Mouse (Mus musculus): Measurements from ENCODE around the gene Rapgef5.

The Rapgef5 gene

DNA sequence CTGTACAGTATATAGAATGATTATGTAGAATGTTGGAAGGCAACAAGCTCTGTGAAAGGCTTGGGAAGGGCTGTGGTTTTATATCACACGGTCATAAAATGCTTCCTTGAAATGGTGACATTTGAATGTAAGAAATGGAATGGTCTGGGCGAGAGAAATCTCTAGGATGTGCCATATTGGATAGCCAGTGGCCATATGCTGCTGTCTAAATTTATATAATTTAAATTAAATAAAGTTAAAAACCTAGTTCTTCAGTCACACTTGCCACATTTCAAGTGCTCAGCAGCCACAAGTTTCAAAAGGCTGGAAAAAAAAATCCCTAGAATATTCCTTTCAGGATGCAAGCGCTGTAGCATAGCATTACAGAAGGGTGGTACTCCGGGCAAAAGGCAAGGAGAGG, 14.8 kb downstream of the Rapgef5 start:
- no peak for DNase-seq

DNA sequence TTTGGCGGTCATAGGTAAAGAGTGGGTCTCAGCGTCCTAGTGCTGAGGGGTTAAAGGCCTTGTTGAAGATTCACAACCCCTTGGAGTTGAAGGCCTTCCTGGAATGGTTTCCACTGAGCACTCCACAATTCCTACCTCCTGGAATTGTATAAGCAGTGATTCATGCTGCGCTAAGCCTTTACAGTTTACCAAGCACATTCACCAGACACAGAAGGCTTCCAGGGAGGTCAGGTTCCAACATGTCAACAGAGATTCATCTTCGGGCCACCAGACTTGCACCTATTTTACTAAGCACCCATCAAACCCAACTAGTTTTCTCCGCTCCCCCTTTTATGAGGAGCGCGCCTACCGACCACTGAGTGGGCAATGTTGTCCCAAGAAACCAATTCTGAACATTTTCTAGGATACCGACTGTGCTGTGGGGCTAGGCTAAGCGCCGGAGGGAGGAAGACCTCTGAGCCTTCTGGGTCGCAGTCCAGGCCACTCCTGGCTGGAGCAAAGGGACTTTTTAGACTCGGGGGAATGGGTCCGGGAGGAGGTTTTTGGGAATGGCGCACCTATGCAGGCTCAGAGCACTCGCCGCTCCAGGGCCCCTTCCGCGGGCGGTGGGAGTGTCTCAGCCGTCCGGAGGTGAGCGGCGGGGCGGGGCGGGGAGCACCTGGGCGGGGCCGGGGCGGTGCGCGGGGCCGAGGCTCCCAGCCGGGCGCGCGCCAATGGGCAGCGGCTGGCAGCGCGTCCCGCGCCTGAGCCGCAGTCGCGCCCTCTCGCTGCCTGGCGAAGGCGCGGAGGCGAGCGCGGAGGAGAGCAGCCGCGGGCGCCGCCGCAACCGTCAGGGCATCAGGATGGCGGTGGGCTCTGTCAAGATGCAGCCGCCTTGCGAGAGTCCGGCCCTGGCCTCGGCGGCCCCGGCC, 17.2 kb downstream of the Rapgef5 start:
- DNase-seq = no peak

DNA sequence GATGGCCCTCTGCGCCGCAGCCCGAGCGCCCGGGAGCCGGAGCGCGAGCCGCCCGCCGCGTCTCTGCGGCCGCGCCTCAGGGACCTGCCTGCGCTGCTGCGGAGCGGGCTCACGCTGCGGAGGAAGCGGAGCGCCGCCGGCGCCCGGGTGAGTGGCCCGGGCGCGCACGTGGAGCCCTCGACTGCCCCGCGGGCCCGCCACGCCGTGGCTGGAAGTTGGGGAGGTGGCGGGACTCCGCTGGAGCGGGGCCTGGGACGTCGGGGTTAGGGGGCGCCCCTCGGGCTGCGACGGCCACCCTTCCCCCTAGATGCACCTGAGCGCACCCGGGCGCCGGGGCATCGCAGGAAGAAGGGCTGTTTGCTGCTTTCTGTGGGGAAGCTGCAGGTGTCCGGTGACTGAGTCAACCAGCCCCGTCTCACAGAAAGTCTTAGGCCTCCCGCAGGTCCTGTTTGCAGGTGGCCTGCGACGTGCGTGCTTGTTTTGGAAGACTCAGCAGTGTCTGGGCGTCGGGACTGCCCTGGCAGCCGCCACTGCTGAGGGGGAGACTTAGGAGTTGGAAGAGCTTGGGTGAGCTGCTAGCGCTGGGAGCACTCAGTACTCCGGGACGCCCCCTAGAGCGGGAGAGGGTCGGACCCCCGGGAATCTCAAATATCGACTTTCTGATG, 17.9 kb downstream of the Rapgef5 start:
- peak; percentile 55 for DNase-seq

DNA sequence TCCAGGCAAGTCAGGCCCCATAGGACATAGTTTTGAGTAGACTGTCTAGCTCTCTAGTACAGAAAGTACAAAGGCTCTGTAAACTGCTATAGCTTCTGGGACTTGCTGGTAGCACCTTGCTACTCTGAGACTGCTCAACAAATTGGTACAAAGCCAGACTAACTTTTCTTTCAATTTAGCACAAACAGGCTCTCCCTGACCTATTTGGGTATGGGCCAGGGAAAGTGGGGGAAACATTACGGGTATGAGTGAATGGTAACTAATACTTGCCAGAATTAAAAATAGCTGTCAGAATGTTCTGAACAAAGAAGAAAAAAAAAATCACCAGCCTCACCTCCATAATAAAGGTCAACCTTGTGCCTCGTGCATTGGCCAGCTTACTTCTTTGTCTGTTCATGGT, 24.1 kb downstream of the Rapgef5 start:
- DNase-seq = no peak

DNA sequence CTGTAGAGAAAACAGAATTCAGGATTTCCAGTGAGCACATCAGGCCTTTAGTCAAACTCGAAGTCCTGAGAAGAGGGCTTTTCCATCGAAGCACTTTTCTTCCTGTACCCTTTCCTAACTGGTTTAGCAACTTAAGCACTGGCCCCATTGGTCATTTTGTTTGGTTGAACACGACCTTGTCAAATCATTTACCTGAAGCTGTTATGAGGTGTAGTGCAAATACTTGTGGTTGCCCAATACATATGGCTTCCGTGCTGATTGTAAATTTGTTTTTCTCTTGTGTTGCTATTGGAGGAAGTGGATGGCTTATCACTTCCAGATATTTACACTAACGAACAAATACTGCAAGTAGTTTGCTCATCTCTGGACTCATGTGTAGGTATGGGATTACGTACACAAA, 29.0 kb downstream of the Rapgef5 start:
- DNase-seq = no peak

DNA sequence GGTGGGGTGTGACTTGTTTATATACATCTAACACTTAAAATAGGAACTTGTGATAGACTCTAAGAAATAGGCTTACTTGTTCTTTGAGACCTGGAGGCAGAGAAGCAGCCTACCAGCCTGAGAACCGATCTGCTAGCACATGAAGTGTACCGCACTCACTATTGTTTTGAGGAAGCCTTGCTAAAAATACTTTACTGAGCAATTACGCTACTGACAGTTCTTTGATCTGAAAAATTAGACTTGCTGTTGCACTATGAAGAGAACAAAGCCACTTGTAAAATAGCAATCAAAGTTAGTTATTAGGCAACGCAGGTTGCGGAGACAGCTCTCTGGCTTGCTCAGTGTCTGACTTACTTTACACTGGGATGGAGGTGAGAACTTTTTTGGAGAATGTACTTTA, 37.1 kb downstream of the Rapgef5 start:
- no peak for DNase-seq

DNA sequence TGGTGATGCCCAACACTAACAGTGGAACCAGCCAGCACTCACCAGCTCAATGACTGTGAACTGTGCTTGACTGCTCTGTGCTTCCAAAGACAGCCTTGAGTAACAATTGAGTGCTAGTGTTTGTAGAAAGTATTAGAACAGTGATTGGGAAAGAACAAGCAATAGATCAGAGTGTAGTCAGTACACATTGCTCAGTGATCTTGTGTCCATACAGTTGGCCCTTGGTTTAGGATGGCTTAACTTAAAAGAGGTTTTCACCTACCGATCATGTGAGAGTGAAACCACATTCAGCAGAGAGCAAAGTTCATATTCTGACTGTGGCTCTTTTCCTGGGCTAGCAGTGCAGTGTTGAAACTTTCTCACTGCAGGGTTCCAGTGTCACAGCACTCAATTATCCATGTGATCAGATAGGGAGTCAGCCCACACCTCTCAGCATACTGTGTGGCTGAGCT, 38.4 kb downstream of the Rapgef5 start:
- no peak for DNase-seq

DNA sequence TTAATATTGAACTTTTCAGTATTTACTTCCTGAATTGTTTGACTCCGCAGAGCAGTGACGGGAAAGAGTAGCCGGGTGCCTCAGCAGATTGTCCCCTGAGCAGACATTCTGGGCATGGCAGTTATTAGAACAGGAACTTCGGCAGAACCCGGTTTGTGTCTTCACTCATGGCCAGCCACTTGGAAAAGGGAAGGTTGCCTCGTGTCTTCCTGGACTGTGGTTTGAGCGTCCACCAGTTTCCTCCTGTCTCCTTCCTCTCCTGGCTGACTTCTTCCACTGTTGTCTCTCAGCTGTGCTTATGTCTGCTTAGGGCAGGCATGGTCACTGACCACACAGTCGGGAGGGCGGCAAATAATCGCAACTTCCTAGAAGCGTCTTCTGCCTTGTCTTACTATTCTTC, 44.2 kb downstream of the Rapgef5 start:
- peak; percentile 86 for DNase-seq

DNA sequence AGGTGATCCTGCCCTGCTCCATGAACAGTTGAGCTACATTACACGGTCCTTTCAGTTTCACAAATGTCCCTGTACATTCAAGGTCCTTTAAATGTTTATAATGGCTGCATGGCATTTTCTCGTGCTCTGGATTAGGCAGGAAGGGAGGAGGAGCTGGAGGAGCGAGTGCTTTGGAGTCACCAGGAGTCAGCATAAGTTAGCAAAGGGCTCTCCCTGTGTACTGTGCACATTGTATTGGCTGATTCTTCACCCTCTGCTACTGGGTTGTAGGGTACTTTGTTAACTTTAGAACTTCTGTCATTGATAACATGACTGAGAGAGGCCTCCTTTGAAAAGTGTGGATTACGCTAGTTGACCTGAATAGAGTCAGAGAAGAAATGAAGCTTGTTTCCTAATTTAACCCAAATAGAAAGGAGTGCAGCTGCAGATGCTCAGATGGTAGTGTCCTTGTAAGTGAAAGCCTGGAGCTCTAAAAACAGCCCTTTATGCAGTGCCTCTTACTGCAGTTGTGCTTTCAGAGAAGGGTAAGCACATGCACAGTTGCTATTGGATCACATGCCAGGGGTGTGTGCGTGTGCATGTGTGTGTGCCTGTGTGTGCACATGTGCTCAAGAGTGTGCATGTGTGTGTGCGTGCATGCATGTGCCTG, 45.3 kb downstream of the Rapgef5 start:
- peak; percentile 15 for DNase-seq

DNA sequence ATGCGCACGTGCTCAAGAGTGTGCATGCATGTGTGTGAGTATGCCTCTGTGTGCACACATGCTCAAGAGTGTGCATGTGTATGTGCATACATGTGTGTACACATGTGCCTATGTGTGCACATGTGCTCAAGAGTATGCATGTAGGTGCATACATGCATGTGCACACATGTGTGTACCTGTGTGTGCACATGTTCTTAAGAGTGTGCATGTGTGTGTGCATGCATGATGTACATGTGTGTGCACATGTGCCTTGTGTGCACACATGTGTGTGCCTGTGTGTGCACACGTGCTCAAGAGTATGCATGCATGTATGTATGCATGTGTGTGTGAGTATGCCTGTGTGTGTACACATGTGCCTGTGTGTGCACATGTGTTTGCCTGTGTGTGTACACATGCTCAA, 45.8 kb downstream of the Rapgef5 start:
- DNase-seq = no peak

DNA sequence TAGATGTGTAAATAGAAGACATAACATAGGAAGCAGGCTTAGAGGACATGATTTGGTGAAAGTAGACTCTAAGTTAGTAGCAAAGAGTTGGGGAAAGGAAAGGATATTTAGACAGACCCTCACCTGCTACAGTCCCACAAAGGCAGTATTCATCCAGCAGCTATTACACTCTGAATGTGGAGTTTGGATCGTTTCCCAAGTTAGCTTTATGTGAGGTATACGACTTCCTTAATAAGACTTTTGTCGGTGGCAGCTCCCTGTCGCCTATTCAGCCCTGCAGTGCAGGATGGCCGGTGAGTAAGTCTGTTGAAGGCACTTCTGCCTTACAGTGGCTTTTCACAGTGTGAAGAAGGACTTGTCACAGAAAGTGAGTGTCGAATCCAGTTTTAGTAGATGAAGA, 47.6 kb downstream of the Rapgef5 start:
- DNase-seq = no peak

DNA sequence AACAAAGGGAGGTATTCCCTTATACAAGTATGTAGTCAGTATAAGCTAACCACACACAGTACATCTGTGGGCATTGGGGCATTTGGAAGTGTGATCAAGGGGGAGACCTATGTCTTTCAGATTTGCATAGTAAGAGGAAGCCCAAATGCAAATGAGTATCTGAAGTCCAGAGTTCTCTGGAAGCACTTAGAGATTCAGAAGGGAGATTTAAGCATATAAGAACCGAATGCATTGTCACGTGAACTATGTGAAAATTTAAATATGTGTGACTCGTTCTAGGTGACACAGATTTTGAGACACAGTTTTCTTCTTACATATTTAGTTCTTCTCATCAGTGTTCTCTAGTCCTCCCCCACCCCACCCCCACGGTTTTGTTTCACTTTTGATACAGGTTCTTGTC, 50.0 kb downstream of the Rapgef5 start:
- DNase-seq = no peak

DNA sequence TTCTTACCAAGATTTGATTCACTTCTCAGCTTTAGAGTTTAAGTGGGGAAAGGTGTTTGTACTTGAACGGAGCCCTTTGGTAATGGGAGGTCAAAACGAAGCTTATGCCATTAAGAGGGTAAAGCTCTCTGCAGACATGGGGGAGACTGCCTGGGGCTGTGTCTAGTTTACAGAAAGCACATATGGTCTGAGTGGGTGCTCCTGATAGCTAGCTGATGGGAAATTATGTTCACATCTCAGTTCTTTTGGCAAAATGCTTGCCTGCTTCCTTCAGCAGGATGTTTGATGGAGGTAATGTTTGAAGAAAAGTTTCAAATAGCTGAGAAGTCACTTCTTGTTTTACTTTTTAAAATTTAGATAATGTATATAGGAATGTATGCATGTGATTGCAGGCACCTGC, 53.4 kb downstream of the Rapgef5 start:
- DNase-seq = no peak

DNA sequence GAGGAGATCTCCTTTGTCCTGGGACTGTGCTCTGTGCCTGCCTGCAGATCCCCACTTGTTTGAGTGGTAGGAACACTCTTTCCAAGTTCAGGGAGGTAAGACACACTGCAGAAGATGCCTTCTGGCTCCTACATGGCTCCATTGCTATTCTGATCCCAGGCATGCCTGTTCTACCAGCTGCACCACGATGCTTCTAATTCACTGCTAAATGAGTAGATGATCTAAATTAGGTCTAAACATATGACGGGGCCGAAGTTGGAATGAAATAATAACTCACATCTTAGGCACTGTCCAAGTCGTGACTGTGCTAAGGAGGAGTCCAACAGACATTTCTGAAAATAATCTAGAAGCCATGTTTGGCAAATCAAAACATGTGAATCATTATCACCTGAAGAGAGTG, 68.0 kb downstream of the Rapgef5 start:
- DNase-seq = peak; percentile 44

DNA sequence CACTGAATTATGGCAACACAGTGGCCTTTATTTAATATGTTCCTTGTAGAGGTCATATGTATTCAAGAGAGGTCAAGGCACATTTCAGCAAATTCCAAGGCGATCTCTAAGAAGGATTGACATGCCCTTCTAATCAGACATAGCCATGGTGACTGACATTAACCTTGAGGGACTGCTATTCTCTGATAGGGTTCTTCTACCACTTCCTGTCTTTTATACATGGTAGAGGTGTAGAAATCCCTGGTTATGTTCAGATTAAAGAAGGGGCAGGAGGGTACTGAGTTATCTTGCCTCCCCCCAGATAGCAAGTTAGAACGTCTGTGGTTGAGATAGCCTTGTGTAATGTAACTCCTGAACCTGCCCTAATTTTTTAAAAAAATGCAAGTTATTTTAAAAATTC, 69.1 kb downstream of the Rapgef5 start:
- no peak for DNase-seq

DNA sequence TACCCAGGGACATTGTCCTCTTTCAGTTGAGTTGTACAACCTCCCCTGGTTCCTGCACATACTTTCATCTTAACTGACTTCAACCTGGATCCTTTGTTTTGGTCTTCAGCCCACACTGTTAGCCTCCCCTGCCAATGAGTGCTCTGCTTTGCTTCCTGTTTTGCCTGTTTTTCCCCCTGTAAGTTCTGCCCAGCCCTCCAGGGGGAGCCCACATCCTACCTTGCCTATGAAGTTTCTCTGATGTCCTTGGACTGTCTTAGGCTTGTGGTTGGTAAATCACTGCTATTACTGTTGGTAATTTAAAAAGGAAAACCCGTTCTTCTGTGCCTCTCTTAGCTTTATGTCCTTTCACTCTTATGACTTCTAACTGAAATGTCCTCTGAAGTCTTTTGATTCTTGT, 69.8 kb downstream of the Rapgef5 start:
- peak; percentile 67 for DNase-seq

DNA sequence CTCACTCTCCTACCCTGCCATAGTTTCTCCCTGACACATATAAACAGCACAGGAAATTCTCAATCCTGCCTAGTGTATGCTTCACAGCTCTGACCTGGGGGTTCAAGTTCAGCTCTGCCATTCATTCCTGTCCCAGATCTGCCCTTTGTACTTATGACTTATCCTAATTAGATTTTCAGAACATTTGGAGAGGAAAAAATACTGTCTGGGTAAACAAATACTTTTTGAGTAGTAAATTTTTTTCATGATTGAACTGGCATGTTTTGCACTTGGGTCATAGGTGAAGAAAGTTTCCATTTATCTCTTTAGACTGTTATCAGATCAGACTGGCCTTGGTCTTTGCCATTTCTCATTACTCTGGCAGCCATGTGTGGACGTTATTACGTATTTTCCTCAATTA, 72.9 kb downstream of the Rapgef5 start:
- DNase-seq = no peak

DNA sequence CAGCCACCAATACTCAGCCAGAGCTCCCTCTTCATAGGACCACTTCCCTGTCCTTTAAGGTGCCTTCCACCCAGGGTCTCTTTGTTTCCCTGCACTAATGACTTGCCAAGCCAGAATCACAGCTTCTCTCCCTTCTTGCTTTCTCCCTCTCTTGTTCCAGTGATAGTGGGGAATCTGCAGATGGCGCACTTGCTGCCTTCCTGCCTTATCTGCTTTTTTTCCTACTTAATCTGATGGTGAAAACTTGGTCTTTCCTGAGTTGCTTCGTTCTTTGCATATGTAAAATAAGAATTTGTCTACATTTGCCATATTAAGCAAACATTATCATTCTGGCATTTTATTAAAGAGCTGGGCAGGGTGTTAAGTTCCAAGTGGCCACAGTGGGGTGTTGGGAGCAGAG, 75.7 kb downstream of the Rapgef5 start:
- peak; percentile 11 for DNase-seq

DNA sequence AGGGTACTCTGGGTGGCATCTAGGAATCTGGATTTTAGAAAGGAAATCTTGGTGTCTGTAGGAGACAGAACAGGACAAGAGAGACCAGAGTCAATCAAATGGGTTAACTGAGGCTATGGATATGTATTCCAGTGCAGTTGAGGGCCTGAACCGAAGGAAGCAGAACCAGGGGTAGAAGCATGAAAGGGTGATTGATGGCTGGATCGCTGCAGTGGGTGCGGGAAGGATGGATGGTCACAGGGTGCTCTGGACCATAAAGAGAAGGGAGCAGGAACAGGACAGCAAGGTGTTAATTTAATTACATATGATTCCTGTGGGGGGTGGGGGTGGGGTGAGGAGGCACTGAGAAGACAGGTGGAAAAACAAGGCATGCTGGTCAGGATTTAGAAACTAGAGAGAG, 76.3 kb downstream of the Rapgef5 start:
- DNase-seq = no peak

DNA sequence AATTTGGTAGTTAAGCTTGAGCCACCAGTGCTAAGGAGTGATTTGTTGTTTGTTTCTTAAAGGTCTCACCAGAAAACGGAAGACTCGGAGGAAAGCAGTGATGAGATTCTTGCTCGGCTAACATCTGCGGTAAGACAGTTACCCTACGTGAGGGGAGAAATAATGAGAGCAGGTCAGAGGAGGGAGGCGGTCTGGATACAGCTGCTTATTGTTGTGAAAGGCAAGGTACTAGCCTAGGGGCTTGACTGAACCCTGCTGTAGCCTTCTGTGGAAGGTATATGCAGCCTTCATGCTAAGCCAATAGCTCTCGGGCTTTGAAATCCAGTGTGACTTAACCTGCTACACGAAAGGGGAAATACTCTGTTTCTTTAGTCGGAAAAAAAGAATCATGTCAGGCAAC, 78.9 kb downstream of the Rapgef5 start:
- DNase-seq = no peak

DNA sequence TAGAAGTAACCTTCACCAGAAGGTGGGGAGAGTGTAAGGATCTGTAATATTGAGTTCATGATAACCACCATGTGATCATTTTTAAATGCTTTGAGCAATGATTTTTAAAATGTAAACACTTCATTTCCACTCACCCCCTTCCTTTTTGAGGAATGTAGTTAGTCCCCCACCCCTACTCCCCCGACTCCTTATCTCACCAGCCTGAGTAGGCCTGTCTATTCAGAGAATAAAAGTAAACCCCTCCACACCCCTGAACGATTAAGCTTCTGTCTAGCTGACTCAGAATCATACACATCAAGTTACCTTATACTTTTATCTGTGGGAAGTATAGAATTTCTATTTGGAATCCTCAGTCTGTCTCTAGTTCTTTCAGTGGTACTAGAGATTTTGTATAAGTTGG, 81.9 kb downstream of the Rapgef5 start:
- DNase-seq = no peak

DNA sequence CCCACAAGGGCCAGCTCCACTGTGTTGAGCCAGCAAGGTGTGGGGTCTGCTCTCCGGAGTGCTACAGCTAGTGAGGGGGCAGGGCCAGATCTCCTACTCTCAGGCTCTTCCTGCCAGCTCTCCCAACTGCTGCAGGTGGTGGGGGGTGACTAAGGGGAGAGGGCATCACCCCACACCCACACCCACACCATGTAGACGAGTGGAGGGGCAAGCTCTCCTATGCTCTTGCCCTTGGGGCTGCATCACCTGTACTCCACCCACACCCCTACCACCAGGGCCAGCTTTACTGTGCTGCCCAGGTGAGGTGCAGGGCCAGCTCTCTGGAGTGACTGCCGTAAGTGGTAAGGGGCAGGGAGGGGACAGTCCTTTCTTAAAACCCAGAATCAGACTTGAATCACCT, 89.7 kb downstream of the Rapgef5 start:
- DNase-seq = no peak

DNA sequence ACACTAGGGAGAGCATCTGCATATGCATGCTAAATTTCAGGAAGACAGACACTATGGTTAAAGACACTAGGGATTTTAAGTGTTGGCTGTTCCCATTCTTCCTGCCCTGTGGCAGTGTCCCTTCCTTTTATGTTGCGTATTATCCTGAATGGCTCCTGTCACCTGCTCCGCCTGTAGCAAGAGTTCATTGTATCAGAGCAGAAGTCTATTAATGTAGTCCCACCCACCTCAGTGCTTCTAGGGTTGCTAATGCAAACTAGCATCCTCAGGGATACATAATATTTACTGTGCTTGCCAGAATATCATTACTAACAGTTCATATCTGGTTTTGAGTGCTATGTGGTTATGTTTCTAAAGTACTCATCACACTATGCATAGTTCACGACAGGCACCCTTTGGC, 96.4 kb downstream of the Rapgef5 start:
- no peak for DNase-seq

DNA sequence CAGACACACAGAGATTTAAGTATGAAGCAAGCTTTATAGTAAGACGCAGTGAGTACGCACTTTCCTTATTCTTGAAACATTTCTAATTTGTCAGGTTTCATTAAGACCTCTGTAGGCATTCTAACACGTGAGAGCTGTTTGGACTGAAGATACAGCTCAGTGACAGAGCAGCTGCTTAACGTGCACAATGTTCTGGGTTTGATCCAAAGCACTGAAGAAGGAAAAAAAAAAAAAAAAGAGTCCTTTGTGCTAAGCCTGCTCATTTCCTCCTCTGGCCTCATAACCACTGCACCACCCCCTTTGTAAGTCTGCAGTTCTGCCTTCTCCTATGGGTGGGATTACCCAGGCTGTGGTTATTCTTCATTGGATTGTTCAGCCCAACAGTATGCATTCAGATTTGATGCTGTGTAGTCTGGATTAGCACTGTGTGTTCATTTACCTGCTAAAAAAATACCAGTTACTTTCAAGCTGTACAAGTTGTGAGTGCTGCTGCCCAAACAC, 103.3 kb downstream of the Rapgef5 start:
- no peak for DNase-seq

Measured in layer of hippocampus, adult 9-11 months (tissue).